Mouse (Mus musculus) neural tube, embryonic 11.5 days (tissue): Measurements from ENCODE around the gene Ccng1. TPM values are rescaled to one million over a fixed set of nuclear protein-coding genes. Genes with fewer than 3 reads are reported as not detected.
A peak's percentile ranks its signal among the peaks of the same experiment; 100 is the strongest.
"Not testable (repeated sequence)": the region's sequence is repeated elsewhere in the genome, so short reads cannot be mapped to it uniquely, and the experiment has no call there.

ENCODE experiments used
- ATAC-seq: fragments of 200-750 bp; cut with Nextera tagmentation; 2 replicates; pipeline ENCODE4 v1.8.0; 2017; ENCODE audit warnings: moderate number of reproducible peaks, mild to moderate bottlenecking, moderate TSS enrichment, moderate library complexity; ENCODE audit not compliant: insufficient read depth, low FRiP score, low TSS enrichment
- DNase-seq: peaks from one replicate; pipeline ENCODE4 v3.0.0-alpha.2; 2015; ENCODE audit warnings: low spot score
- H3K27ac ChIP-seq: fragments of 300-500 bp; sonication (generic); 2 replicates; pipeline ENCODE4 v1.5.1; 2014; ENCODE audit warnings: low read depth, mild to moderate bottlenecking, low read length
- H3K27me3 ChIP-seq: fragments of 300-500 bp; sonication (generic); 2 replicates; pipeline ENCODE4 v1.6.1; 2014; ENCODE audit warnings: mild to moderate bottlenecking, low read length, mixed read lengths; ENCODE audit not compliant: control insufficient read depth, insufficient read depth
- H3K36me3 ChIP-seq: fragments of 300-500 bp; sonication (generic); 2 replicates; pipeline ENCODE4 v1.6.1; 2014; ENCODE audit warnings: mild to moderate bottlenecking, low read length, moderate library complexity, mixed read lengths; ENCODE audit not compliant: control insufficient read depth, insufficient read depth
- H3K4me1 ChIP-seq: fragments of 300-500 bp; sonication (generic); 2 replicates; pipeline ENCODE4 v1.6.1; 2014; ENCODE audit warnings: low read length, mixed read lengths; ENCODE audit not compliant: control insufficient read depth, insufficient read depth
- H3K4me2 ChIP-seq: fragments of 300-500 bp; sonication (generic); 2 replicates; pipeline ENCODE4 v1.6.1; 2014; ENCODE audit warnings: low read depth, mild to moderate bottlenecking, moderate library complexity
- H3K4me3 ChIP-seq: fragments of 300-500 bp; sonication (generic); 2 replicates; pipeline ENCODE4 v1.5.1; 2014; ENCODE audit warnings: low read depth, low read length
- H3K9ac ChIP-seq: fragments of 300-500 bp; sonication (generic); 2 replicates; pipeline ENCODE4 v1.6.1; 2014; ENCODE audit warnings: mild to moderate bottlenecking, low read length
- H3K9me3 ChIP-seq: fragments of 300-500 bp; sonication (generic); 2 replicates; pipeline ENCODE4 v1.6.1; 2016; ENCODE audit warnings: low read length; ENCODE audit not compliant: control insufficient read depth
- WGBS: fragments of 180-500 bp; shearing (Covaris S2); extraction: QIAGEN DNeasy Blood & Tissue Kit; methylation state at CpG from one replicate; pipeline ENCODE4 v1.1.7; 2014; 5-methylcytosine and 5-hydroxymethylcytosine counted together
- polyA plus RNA-seq: library from polyadenylated mRNA; unstranded; fragments of >200 nt; fragmentation: Nextera tagmentation; extraction: Ambion mirVana; gene quantifications from 2 replicates; pipeline ENCODE4 v1.2.1, GENCODE M21; 2014

Ccng1 gene
- polyA plus RNA-seq, 1 experiment from 2014 or later, result 45.1 TPM

DNA sequence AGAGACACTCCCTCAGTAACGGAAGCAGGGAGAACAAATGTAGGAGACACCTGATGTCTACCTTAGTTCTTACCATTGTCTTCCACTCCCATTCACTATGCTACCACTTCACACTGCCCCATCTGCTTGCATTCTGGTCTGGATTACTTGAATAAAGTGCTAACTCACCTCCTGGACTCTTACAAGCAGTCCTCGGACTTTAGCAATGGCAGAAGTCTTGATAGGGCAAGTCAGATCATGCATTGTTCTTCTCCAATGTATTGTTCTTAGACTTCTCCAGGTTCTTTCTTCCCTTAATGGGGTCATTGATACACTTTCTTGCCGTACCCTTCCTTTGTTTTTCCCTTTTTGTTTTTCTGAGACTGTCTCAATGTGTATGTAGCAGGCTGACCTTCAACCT lies 17.7 kb downstream of the Ccng1 start:
- no peak overlapping the region for H3K4me2 ChIP-seq
- no peaks in the 10 kb centered on the region for H3K9me3 ChIP-seq
- H3K4me3 ChIP-seq, result no peak overlapping the region
- peaks cover 7% of the 10 kb centered on the region for H3K36me3 ChIP-seq
- 91% methylated on average over 3 of the region's 3 CpGs for WGBS
- no peak overlapping the region for H3K9ac ChIP-seq
- no peaks in the 10 kb centered on the region for H3K27me3 ChIP-seq
- ATAC-seq, result no peak
- H3K4me1 ChIP-seq, result peaks cover 6% of the 10 kb centered on the region; the same call in 1 of the 2 replicates
- H3K27ac ChIP-seq, result no peak overlapping the region
- DNase-seq, result no peak

DNA sequence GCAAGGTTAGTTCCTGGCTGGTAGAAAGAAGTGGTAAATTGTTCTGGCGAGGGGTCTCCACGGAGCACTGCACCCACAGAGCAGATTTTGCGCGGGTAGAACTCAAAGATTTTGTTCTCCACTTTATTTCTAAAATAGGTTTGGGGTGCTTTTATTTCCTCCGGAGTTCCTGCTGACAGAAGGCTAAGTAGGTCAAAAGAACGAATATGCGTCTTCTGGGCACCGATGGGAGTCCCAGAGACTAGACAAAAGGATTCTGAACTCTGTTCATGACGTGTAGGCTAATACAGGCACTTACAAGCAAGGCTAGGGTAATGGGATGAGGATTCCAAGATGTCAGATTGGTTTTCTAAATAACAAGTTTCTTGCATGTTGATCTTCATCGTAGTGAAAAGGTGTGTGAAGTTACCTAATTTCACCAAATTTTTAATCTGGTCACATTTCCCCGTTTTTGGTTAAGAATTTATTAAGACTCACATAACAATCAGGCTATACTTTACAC lies 20.8 kb downstream of the Ccng1 start:
- Histone ChIP-seq H3K9ac (peak overlapping the region; percentile 77), H3K27me3 (no peaks in the 10 kb centered on the region), H3K4me2 (peak overlapping the region; percentile 76), H3K4me1 (peaks cover 14% of the 10 kb centered on the region; the same call in 1 of the 2 replicates), H3K9me3 (no peaks in the 10 kb centered on the region), H3K36me3 (peaks cover 7% of the 10 kb centered on the region), H3K27ac (no peak overlapping the region; the same call in 1 of the 2 replicates), H3K4me3 (peak overlapping the region; percentile 60)
- DNase-seq (no peak), ATAC-seq (peak; percentile 3; the same call in 1 of the 2 replicates)
- 6% methylated on average over 11 of the region's 11 CpGs for WGBS

DNA sequence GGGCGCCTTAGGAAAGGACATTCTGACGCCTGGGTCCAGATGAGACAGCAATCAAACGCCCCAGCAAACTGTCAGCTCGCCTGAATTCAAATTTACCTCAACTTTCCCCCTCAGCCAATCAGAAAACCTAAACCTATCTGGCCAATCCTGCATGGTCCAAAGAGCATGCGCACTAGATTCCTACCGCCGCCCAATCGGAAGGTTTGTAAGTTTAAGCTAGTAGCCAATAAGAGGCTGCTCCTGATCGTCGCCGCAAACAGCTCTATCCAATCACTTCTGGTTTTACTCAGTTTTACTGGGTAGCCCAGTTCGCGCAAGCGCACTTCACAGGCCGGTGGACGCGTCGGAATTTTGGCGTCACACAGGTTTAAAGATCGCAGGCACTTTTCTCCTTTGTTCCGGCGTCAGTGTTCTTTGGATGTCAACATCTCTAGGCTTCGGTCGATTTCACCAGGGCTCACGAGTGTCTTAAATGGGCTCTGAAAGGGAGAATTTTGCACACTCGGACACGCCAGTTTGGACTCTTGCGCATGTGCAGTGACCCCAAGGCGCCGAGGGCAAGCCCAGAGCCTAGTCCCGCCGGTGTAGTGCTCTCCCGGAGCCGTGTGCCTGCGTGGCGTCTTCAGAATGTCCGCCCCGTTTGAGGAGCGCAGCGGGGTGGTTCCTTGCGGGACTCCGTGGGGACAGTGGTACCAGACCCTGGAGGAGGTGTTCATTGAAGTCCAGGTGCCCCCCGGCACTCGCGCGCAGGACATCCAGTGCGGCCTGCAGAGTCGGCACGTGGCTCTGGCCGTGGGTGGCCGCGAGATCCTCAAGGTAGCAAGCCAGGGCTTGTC lies 21.6 kb downstream of the Ccng1 start, which contains the start of the genes Hmmr and Nudcd2:
Gene Hmmr, minus strand, starts transcription at position 84 of the 836 bp plus-strand sequence.
Gene Nudcd2, plus strand, starts transcription at position 329 of the 836 bp plus-strand sequence.
- Histone ChIP-seq H3K9ac (peak within 1 kb of the TSS; percentile 77), H3K4me3 (peak within 1 kb of the TSS; percentile 60), H3K4me1 (peaks cover 14% of the 10 kb centered on the region; the same call in 1 of the 2 replicates), H3K9me3 (no peaks in the 10 kb centered on the region), H3K27me3 (no peaks in the 10 kb centered on the region), H3K36me3 (peaks cover 7% of the 10 kb centered on the region), H3K27ac (peak within 1 kb of the TSS; percentile 62), H3K4me2 (peak within 1 kb of the TSS; percentile 76)
- DNase-seq (peak; percentile 93), ATAC-seq (peak; percentile 100)
- under 1% methylated on average over 51 of the region's 52 CpGs for WGBS

DNA sequence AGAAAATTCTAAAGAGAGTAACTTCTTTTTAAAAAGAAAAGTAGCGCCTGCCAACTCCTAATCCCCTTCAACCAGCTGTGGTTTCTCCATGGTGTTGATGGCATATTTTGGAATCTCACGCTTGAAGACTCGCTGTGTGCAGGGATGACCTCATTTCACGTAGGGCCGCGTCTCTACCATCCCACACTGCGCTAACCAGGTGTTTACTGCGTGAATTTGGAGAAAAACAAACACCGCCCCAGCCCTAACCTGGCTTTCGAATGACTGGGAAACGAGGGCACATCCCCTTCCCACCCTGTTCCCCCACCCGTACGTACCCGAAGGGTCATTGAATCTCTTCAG lies 22.1 kb downstream of the Ccng1 start:
- peak overlapping the region; percentile 60 for H3K4me3 ChIP-seq
- ATAC-seq (no peak; the same call in 1 of the 2 replicates), DNase-seq (no peak)
- H3K4me1 ChIP-seq, result peaks cover 14% of the 10 kb centered on the region; the same call in 1 of the 2 replicates
- no peaks in the 10 kb centered on the region for H3K27me3 ChIP-seq
- H3K36me3 ChIP-seq, result peaks cover 7% of the 10 kb centered on the region
- H3K9me3 ChIP-seq, result no peaks in the 10 kb centered on the region
- peak overlapping the region; percentile 69 for H3K4me2 ChIP-seq
- 1% methylated on average over 14 of the region's 14 CpGs for WGBS
- peak overlapping the region; percentile 56 for H3K9ac ChIP-seq
- H3K27ac ChIP-seq, result no peak overlapping the region

DNA sequence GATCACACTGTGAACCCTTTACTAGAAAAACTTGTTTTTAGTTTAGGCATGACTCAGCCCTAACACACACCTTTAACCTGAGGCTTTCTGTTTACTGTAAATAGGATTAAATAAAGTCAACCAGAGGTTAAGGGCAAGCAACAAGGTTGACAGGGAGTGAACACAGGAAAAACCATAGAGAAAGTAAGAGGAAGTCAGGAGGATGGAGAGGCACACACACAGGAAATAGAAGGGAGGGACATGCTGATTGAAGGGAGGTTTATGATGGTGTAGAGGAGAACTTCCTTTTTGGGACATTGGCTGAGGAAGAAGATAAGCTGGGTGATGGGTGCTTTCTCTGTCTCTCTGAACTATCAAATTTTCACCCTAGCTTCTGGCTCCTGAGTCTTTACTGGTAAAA lies 36.8 kb downstream of the Ccng1 start:
- Histone ChIP-seq H3K4me2 (no peak overlapping the region), H3K9ac (no peak overlapping the region), H3K9me3 (no peaks in the 10 kb centered on the region), H3K27ac (no peak overlapping the region), H3K4me3 (no peak overlapping the region), H3K4me1 (no peaks in the 10 kb centered on the region), H3K36me3 (peaks cover 14% of the 10 kb centered on the region), H3K27me3 (no peaks in the 10 kb centered on the region)
- ATAC-seq (no peak), DNase-seq (no peak)

DNA sequence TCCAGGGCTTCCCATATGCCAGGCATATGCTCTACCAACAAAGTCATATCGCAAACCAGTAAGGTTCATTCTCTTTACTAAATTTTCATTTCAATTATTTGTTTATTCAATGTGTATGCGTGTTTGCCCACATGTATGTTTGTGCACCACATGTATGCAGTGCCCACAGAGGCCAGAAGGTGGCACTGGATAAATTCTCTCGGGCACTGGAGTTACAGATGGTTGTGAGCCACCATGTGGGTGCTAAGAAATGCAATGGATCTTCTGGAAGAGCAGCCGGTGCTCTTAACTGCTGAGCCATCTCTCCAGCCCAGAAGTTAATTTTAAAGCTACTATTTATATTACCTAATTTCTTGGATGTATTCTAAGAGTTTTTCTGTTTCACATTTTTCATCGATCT lies 39.6 kb downstream of the Ccng1 start:
- Histone ChIP-seq H3K4me2 (no peak overlapping the region), H3K4me1 (no peaks in the 10 kb centered on the region), H3K4me3 (no peak overlapping the region), H3K36me3 (peaks cover 10% of the 10 kb centered on the region), H3K9me3 (no peaks in the 10 kb centered on the region), H3K27me3 (no peaks in the 10 kb centered on the region), H3K9ac (no peak overlapping the region), H3K27ac (no peak overlapping the region)
- DNase-seq (no peak), ATAC-seq (no peak)
- WGBS, result 96% methylated on average over 5 of the region's 5 CpGs

DNA sequence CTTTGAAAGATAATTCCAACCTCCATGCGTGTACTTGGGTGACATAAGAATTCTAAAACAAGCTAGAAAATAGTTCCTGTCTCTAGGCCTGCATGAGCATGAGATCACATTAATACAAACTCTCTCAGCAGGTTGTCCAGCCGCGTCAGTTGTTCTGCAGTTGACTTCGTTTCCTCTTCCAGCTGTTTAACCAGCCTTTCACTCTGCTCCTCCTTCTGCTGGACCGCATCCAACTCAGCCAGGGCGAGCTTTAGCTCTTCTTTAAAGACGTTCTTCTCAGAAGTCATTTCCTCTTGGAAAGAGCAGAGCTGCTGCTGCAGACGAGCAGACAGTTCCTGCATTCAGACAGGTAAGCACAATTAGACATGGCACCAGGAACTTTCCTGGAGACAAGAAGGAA lies 41.3 kb downstream of the Ccng1 start:
- Histone ChIP-seq H3K27me3 (no peaks in the 10 kb centered on the region), H3K4me3 (no peak overlapping the region), H3K9me3 (no peaks in the 10 kb centered on the region), H3K4me1 (no peaks in the 10 kb centered on the region), H3K27ac (no peak overlapping the region), H3K36me3 (peaks cover 16% of the 10 kb centered on the region), H3K4me2 (no peak overlapping the region), H3K9ac (no peak overlapping the region)
- ATAC-seq (no peak), DNase-seq (no peak)
- 90% methylated on average over 8 of the region's 8 CpGs for WGBS

DNA sequence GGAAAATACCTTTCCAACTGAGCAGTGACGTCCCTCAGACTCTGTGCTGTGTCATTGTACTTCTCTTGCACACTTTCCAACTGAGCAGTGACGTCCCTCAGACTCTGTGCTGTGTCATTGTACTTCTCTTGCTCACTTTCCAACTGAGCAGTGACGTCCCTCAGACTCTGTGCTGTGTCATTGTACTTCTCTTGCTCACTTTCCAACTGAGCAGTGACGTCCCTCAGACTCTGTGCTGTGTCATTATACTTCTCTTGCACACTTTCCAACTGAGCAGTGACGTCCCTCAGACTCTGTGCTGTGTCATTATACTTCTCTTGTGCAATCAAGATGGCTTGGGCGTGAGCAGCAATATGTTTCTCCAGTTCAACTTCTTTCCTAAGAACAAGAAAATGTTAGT lies 45.2 kb downstream of the Ccng1 start:
- peaks cover 11% of the 10 kb centered on the region for H3K36me3 ChIP-seq
- not testable (repeated sequence) for H3K27me3 ChIP-seq, H3K4me2 ChIP-seq, H3K4me1 ChIP-seq, ATAC-seq, DNase-seq, H3K27ac ChIP-seq, H3K4me3 ChIP-seq, H3K9ac ChIP-seq, H3K9me3 ChIP-seq
- WGBS, result 94% methylated on average over 6 of the region's 6 CpGs
